Mouse (Mus musculus) neural tube, postnatal 0 days (tissue): Measurements from ENCODE around the gene Ubp1. TPM values are rescaled to one million over a fixed set of nuclear protein-coding genes. Genes with fewer than 3 reads are reported as not detected.

Experiments
- polyA plus RNA-seq: library from polyadenylated mRNA; unstranded; fragments of >200 nt; fragmentation: Nextera tagmentation; extraction: Ambion mirVana; gene quantifications from 2 replicates; pipeline ENCODE4 v1.2.1, GENCODE M21; 2015

The Ubp1 gene
- 23.5 and 24.1 TPM in 2 replicates for polyA plus RNA-seq

GRCm38 (mm10) chr9:113930534-113931374 is at the start of gene Ubp1:
Gene Ubp1 (plus strand): TSS chr9:113930934.

Other genes with a start within 250 kb of the Ubp1 start
- 25.8 and 27.0 TPM in 2 replicates for gene Pdcd6ip, start 222.7 kb upstream of the Ubp1 start, polyA plus RNA-seq
- 89.3 and 99.3 TPM in 2 replicates for gene Clasp2, start 189.5 kb upstream of the Ubp1 start, polyA plus RNA-seq
- 24.0 and 26.9 TPM in 2 replicates for gene Fbxl2, start 115.3 kb downstream of the Ubp1 start, polyA plus RNA-seq
- 2.0 and 2.1 TPM in 2 replicates for gene Susd5, start 126.2 kb downstream of the Ubp1 start, polyA plus RNA-seq